Mouse (Mus musculus) liver, embryonic 11.5 days (tissue): ENCODE measurements at regions not wholly inside any gene's neighbourhood (a gene's known extent, or its start where the extent isn't known, plus 50 kb on each side); places are given as distances from the start of the nearest gene placed in this dataset.

Experiments used
- ATAC-seq: fragments of 200-750 bp; cut with Nextera tagmentation; replicated peaks from 2 replicates; pipeline ENCODE4 v1.8.0; 2017; ENCODE audit warnings: moderate number of reproducible peaks, mild to moderate bottlenecking, moderate TSS enrichment, moderate library complexity; ENCODE audit not compliant: low FRiP score
- DNase-seq: peaks from one replicate; pipeline ENCODE4 v3.0.0-alpha.2; 2017; ENCODE audit warnings: low spot score
- H3K27ac ChIP-seq: fragments of 300-500 bp; sonication (generic); 2 replicates; pipeline ENCODE4 v1.5.1; 2014; ENCODE audit warnings: mild to moderate bottlenecking, low read depth, low read length, control low read depth
- H3K27me3 ChIP-seq: fragments of 300-500 bp; sonication (generic); replicated peaks from 2 replicates; pipeline ENCODE4 v1.6.1; 2014; ENCODE audit warnings: low read length, mixed read lengths; ENCODE audit not compliant: control insufficient read depth, insufficient read depth
- H3K36me3 ChIP-seq: fragments of 300-500 bp; sonication (generic); 2 replicates; pipeline ENCODE4 v1.6.1; 2014; ENCODE audit warnings: mild to moderate bottlenecking, low read length, moderate library complexity, mixed read lengths; ENCODE audit not compliant: control insufficient read depth, insufficient read depth
- H3K4me1 ChIP-seq: fragments of 300-500 bp; sonication (generic); replicated peaks from 2 replicates; pipeline ENCODE4 v1.6.1; 2014; ENCODE audit warnings: low read length, mixed read lengths; ENCODE audit not compliant: control insufficient read depth, insufficient read depth
- H3K4me2 ChIP-seq: fragments of 300-500 bp; sonication (generic); 2 replicates; pipeline ENCODE4 v1.6.1; 2014; ENCODE audit warnings: mild to moderate bottlenecking, control low read depth, moderate library complexity
- H3K4me3 ChIP-seq: fragments of 300-500 bp; sonication (generic); 2 replicates; pipeline ENCODE4 v1.5.1; 2014; ENCODE audit warnings: low read depth, low read length, control low read depth
- H3K9ac ChIP-seq: fragments of 300-500 bp; sonication (generic); 2 replicates; pipeline ENCODE4 v1.6.1; 2014; ENCODE audit warnings: low read depth, low read length, control low read depth
- H3K9me3 ChIP-seq: fragments of 300-500 bp; sonication (generic); 2 replicates; pipeline ENCODE4 v1.6.1; 2016; ENCODE audit warnings: low read length, inconsistent platforms, mixed read lengths; ENCODE audit not compliant: control insufficient read depth
- WGBS: fragments of 180-500 bp; shearing (Covaris S2); extraction: QIAGEN DNeasy Blood & Tissue Kit; methylation state at CpG from one replicate; pipeline ENCODE4 v1.1.7; 2014; 5-methylcytosine and 5-hydroxymethylcytosine counted together

GRCm38 (mm10) chr13:44411781-44412496 lies 317.3 kb upstream of the Jarid2 start:
- 70% methylated on average over 2 of the region's 2 CpGs for WGBS

GRCm38 (mm10) chr13:44413305-44413704 lies 316.0 kb upstream of the Jarid2 start:
- Histone ChIP-seq H3K4me1 (peaks cover 5% of the 10 kb centered on the region; the same call in 1 of the 2 replicates), H3K4me2 (no peak overlapping the region), H3K27ac (no peak overlapping the region), H3K36me3 (no peaks in the 10 kb centered on the region), H3K9me3 (no peaks in the 10 kb centered on the region), H3K9ac (no peak overlapping the region), H3K4me3 (no peak overlapping the region), H3K27me3 (no peaks in the 10 kb centered on the region)
- no peak for DNase-seq
- no peak for ATAC-seq
- 57% methylated on average over 9 of the region's 9 CpGs for WGBS

More at GRCm38 (mm10) chr13:44411781-44412496, 317.3 kb upstream of the Jarid2 start:
- 0 out of 2 replicates have a peak, but pooled peaks cover 2% of the 10 kb centered on the region for H3K4me1 ChIP-seq
- no peak overlapping the region for H3K9ac ChIP-seq
- DNase-seq (no peak), ATAC-seq (no peak)
- H3K36me3 ChIP-seq: no peaks in the 10 kb centered on the region
- no peaks in the 10 kb centered on the region for H3K9me3 ChIP-seq
- no peak overlapping the region for H3K4me3 ChIP-seq
- no peaks in the 10 kb centered on the region for H3K27me3 ChIP-seq
- H3K4me2 ChIP-seq: no peak overlapping the region
- H3K27ac ChIP-seq: no peak overlapping the region

GRCm38 (mm10) chr13:44415971-44416370 lies 313.3 kb upstream of the Jarid2 start:
- no peak overlapping the region for H3K27ac ChIP-seq
- no peaks in the 10 kb centered on the region for H3K9me3 ChIP-seq
- no peak for ATAC-seq
- no peaks in the 10 kb centered on the region for H3K27me3 ChIP-seq
- no peak overlapping the region for H3K9ac ChIP-seq
- H3K4me3 ChIP-seq: no peak overlapping the region
- no peak overlapping the region for H3K4me2 ChIP-seq
- H3K36me3 ChIP-seq: no peaks in the 10 kb centered on the region
- DNase-seq: no peak
- peaks cover 5% of the 10 kb centered on the region for H3K4me1 ChIP-seq
- WGBS: 68% methylated on average over 7 of the region's 7 CpGs

GRCm38 (mm10) chr13:44416986-44417385 lies 312.3 kb upstream of the Jarid2 start:
- no peak for ATAC-seq
- DNase-seq: no peak
- Histone ChIP-seq H3K9ac (no peak overlapping the region), H3K9me3 (no peaks in the 10 kb centered on the region), H3K4me1 (peaks cover 5% of the 10 kb centered on the region), H3K27me3 (no peaks in the 10 kb centered on the region), H3K27ac (no peak overlapping the region), H3K4me2 (peak overlapping the region; percentile 26; the same call in 1 of the 2 replicates), H3K36me3 (no peaks in the 10 kb centered on the region), H3K4me3 (no peak overlapping the region)
- WGBS: 19% methylated on average over 8 of the region's 8 CpGs

GRCm38 (mm10) chr13:44419056-44419455 lies 310.2 kb upstream of the Jarid2 start:
- WGBS: 69% methylated on average over 8 of the region's 8 CpGs
- no peak for DNase-seq
- Histone ChIP-seq H3K9me3 (no peaks in the 10 kb centered on the region), H3K27ac (no peak overlapping the region), H3K4me1 (peaks cover 5% of the 10 kb centered on the region), H3K4me3 (no peak overlapping the region), H3K36me3 (no peaks in the 10 kb centered on the region), H3K9ac (no peak overlapping the region), H3K4me2 (no peak overlapping the region), H3K27me3 (no peaks in the 10 kb centered on the region)
- ATAC-seq: no peak

GRCm38 (mm10) chr13:44419472-44420226 lies 309.6 kb upstream of the Jarid2 start:
- Histone ChIP-seq H3K27ac (no peak overlapping the region), H3K9ac (no peak overlapping the region), H3K9me3 (no peaks in the 10 kb centered on the region), H3K4me1 (peaks cover 5% of the 10 kb centered on the region), H3K4me3 (no peak overlapping the region), H3K36me3 (no peaks in the 10 kb centered on the region), H3K4me2 (peak overlapping the region; percentile 12), H3K27me3 (no peaks in the 10 kb centered on the region)
- 17% methylated on average over 15 of the region's 15 CpGs for WGBS
- DNase-seq: peak; percentile 44
- no peak for ATAC-seq

- Histone ChIP-seq H3K4me1 (peaks cover 5% of the 10 kb centered on the region), H3K9ac (no peak overlapping the region), H3K4me3 (no peak overlapping the region), H3K4me2 (peak overlapping the region; percentile 12; the same call in 1 of the 2 replicates), H3K9me3 (no peaks in the 10 kb centered on the region), H3K27me3 (no peaks in the 10 kb centered on the region), H3K36me3 (no peaks in the 10 kb centered on the region), H3K27ac (no peak overlapping the region)
- 31% methylated on average over 6 of the region's 6 CpGs for WGBS
- DNase-seq: no peak
- no peak for ATAC-seq
Measured at GRCm38 (mm10) chr13:44420227-44420592, 309.1 kb upstream of the Jarid2 start.

GRCm38 (mm10) chr13:44420941-44421340 lies 308.3 kb upstream of the Jarid2 start:
- Histone ChIP-seq H3K9me3 (no peaks in the 10 kb centered on the region), H3K4me1 (peaks cover 5% of the 10 kb centered on the region), H3K27me3 (no peaks in the 10 kb centered on the region), H3K36me3 (no peaks in the 10 kb centered on the region), H3K4me2 (no peak overlapping the region), H3K27ac (no peak overlapping the region), H3K4me3 (no peak overlapping the region), H3K9ac (no peak overlapping the region)
- ATAC-seq (no peak), DNase-seq (no peak)
- 92% methylated on average over 8 of the region's 8 CpGs for WGBS

- no peak overlapping the region for H3K4me2 ChIP-seq
- no peak overlapping the region for H3K9ac ChIP-seq
- no peak overlapping the region for H3K27ac ChIP-seq
- H3K27me3 ChIP-seq: no peaks in the 10 kb centered on the region
- DNase-seq: no peak
- 86% methylated on average over 3 of the region's 3 CpGs for WGBS
- ATAC-seq: no peak
- H3K36me3 ChIP-seq: no peaks in the 10 kb centered on the region
- no peak overlapping the region for H3K4me3 ChIP-seq
- peaks cover 5% of the 10 kb centered on the region for H3K4me1 ChIP-seq
- no peaks in the 10 kb centered on the region for H3K9me3 ChIP-seq
Measured at GRCm38 (mm10) chr13:44421426-44421825, 307.8 kb upstream of the Jarid2 start.
